Mouse (Mus musculus) lung, adult 2 months (tissue): ENCODE results near the gene Pakap.

ENCODE experiments used
- CTCF ChIP-seq: fragments of 200-500 bp; IDR thresholded peaks from 2 replicates; pipeline ENCODE4 v1.5.1; 2011; ENCODE audit warnings: mild to moderate bottlenecking, low read length, control low read depth; ENCODE audit not compliant: insufficient read depth
- POLR2A ChIP-seq: fragments of 200-500 bp; IDR thresholded peaks from 2 replicates; pipeline ENCODE4 v1.6.1; 2011; ENCODE audit warnings: low read depth, mild to moderate bottlenecking, control low read depth, low read length, borderline replicate concordance; ENCODE audit errors: extremely low read depth

GRCm38 (mm10) chr4:57837089-57837488 lies 269.1 kb downstream of the Pakap start:
- TF ChIP-seq POLR2A (no peak), CTCF (no peak)
